Mouse (Mus musculus) midbrain, postnatal 0 days (tissue): Measurements from ENCODE around the gene Trim40. TPM values are rescaled to one million over a fixed set of nuclear protein-coding genes. Genes with fewer than 3 reads are reported as not detected.

ENCODE experiments used
- ATAC-seq: fragments of 200-750 bp; cut with Nextera tagmentation; 2 replicates; pipeline ENCODE4 v1.8.0; 2017; ENCODE audit warnings: moderate number of reproducible peaks, mild to moderate bottlenecking, moderate TSS enrichment, moderate library complexity; ENCODE audit not compliant: low FRiP score
- DNase-seq: peaks from one replicate; pipeline ENCODE4 v3.0.0-alpha.2; 2015; ENCODE audit warnings: low spot score
- H3K27ac ChIP-seq: fragments of 300-500 bp; sonication (generic); 2 replicates; pipeline ENCODE4 v1.5.1; 2014; ENCODE audit warnings: low read depth, mild to moderate bottlenecking, low read length, mixed read lengths
- H3K27me3 ChIP-seq: fragments of 300-500 bp; sonication (generic); 2 replicates; pipeline ENCODE4 v1.6.1; 2014; ENCODE audit warnings: low read length, control low read depth, mixed read lengths; ENCODE audit not compliant: insufficient read depth
- H3K36me3 ChIP-seq: fragments of 300-500 bp; sonication (generic); 2 replicates; pipeline ENCODE4 v1.6.1; 2014; ENCODE audit warnings: low read length, control low read depth, mixed read lengths; ENCODE audit not compliant: insufficient read depth
- H3K4me1 ChIP-seq: fragments of 300-500 bp; sonication (generic); 2 replicates; pipeline ENCODE4 v1.6.1; 2014; ENCODE audit warnings: mild to moderate bottlenecking, control low read depth, antibody characterized with exemption, low read length, mixed read lengths; ENCODE audit not compliant: insufficient read depth
- H3K4me2 ChIP-seq: fragments of 300-500 bp; sonication (generic); 2 replicates; pipeline ENCODE4 v1.6.1; 2014; ENCODE audit warnings: low read depth, mild to moderate bottlenecking, low read length, mixed read lengths; ENCODE audit not compliant: poor library complexity, severe bottlenecking
- H3K4me3 ChIP-seq: fragments of 300-500 bp; sonication (generic); 2 replicates; pipeline ENCODE4 v1.5.1; 2014; ENCODE audit warnings: low read depth, mild to moderate bottlenecking, low read length, moderate library complexity
- H3K9ac ChIP-seq: fragments of 300-500 bp; sonication (generic); replicated peaks from 2 replicates; pipeline ENCODE4 v1.6.1; 2014; ENCODE audit warnings: mild to moderate bottlenecking, low read length, moderate library complexity, mixed read lengths; ENCODE audit not compliant: poor library complexity, severe bottlenecking
- H3K9me3 ChIP-seq: fragments of 300-500 bp; sonication (generic); 2 replicates; pipeline ENCODE4 v1.6.1; 2016; ENCODE audit warnings: low read length, control low read depth
- CTCF ChIP-seq: IDR thresholded peaks from 2 replicates; pipeline ENCODE4 v1.5.1; 2016; ENCODE audit warnings: antibody characterized with exemption, mild to moderate bottlenecking
- WGBS: fragments of 180-500 bp; shearing (Covaris S2); extraction: QIAGEN DNeasy Blood & Tissue Kit; methylation state at CpG from one replicate; pipeline ENCODE4 v1.1.7; 2014; 5-methylcytosine and 5-hydroxymethylcytosine counted together
- polyA plus RNA-seq: library from polyadenylated mRNA; unstranded; fragments of >200 nt; fragmentation: Nextera tagmentation; extraction: Ambion mirVana; gene quantifications from 2 replicates; pipeline ENCODE4 v1.2.1, GENCODE M21; 2015
- total RNA-seq: library from RNA; depleted of rRNA; stranded (reverse); fragments of >200 nt; gene quantifications from 2 replicates; pipeline ENCODE4 v1.2.3, GENCODE M21; 2014; rRNA removed

Trim40 gene
- total and polyA plus RNA-seq, 2 experiments from 2014 or later, result 0.19 TPM; not detected in 1

DNA sequence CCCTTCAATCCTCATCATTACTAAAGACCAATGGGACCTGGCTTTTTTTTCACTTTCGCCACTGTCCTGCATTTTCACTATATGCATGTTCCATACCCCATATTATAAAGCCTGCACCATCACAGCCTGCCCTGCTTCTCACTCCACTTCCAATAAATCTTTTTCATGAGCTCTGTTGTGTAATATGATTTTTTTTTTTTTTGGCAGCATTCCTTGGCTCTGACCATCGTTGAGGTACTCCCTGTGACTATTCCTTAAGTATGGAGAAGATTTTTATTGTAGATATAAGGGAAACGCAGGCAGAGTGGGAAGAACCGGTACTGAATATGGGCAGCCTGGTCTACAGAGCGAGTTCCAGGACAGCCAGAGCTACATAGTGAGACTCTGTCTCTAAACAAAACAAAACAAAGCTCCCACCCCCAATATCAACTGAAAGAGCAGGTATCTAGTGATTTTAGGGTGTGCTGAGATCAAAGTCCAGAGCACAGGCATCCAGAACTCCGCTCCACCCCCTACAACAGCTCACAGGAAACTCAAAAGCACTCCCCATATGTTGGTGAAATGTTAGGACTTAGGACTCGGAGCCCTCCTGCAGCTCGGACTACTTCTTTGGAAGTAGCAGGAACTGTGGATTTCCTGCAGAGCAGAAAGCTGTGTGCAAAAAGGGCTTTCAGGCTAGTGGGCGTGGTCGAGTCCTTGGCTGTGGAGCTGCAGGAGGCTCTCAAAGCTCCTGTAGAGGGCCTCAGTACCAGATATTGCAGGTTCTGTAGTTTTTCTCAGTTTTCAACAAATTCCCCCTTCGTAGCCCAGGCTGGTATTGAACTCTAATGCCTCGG, 54.1 kb downstream of the Trim40 start:
- H3K36me3 ChIP-seq, result no peaks in the 10 kb centered on the region
- peak; percentile 44 for TF ChIP-seq CTCF
- peak overlapping the region; percentile 56 for H3K4me2 ChIP-seq
- DNase-seq (peak; percentile 60), ATAC-seq (peak; percentile 10; the same call in 1 of the 2 replicates)
- 0 out of 2 replicates have a peak, but pooled peaks cover 4% of the 10 kb centered on the region for H3K4me1 ChIP-seq
- H3K4me3 ChIP-seq, result peak overlapping the region; percentile 86
- H3K9ac ChIP-seq, result no peak overlapping the region
- WGBS, result 36% methylated on average over 12 of the region's 12 CpGs
- no peaks in the 10 kb centered on the region for H3K27me3 ChIP-seq
- H3K9me3 ChIP-seq, result no peaks in the 10 kb centered on the region
- peak overlapping the region; percentile 76; the same call in 1 of the 2 replicates for H3K27ac ChIP-seq

DNA sequence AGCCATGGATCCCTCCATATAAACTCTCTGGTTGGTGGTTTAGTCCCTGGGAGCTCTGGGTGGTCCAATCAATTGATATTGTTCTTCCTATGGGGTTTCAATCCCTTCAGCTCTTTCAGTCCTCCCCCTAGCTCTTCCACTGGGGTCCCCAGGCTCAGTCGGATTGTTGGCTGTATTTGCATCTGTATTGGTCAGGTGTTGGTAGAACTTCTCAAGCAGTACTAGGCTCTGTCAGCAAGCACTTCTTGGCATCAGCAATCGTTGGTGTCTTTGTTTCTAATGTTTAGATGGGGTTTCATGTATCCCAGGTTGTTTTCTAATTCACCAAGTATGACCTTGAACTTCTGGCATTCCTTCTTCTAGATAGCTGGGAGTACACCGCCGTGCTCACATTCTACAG, 57.2 kb downstream of the Trim40 start:
- H3K36me3 ChIP-seq, result no peaks in the 10 kb centered on the region
- no peak overlapping the region for H3K4me2 ChIP-seq
- H3K9ac ChIP-seq, result no peak overlapping the region
- H3K9me3 ChIP-seq, result no peaks in the 10 kb centered on the region
- H3K27me3 ChIP-seq, result no peaks in the 10 kb centered on the region
- ATAC-seq (no peak), DNase-seq (no peak)
- no peaks in the 10 kb centered on the region for H3K4me1 ChIP-seq
- no peak for TF ChIP-seq CTCF
- no peak overlapping the region for H3K27ac ChIP-seq
- WGBS, result 60% methylated on average over 4 of the region's 4 CpGs
- H3K4me3 ChIP-seq, result no peak overlapping the region

Other genes with a start within 250 kb of the Trim40 start
- gene H2-M9, start 247.5 kb downstream of the Trim40 start, total RNA-seq, result not detected in 2 replicates
- not detected in 2 replicates for gene H2-M9, start 247.5 kb downstream of the Trim40 start, polyA plus RNA-seq
- not detected in 2 replicates for gene H2-M1, start 217.9 kb downstream of the Trim40 start, total RNA-seq
- gene H2-M1, start 217.9 kb downstream of the Trim40 start, polyA plus RNA-seq, result not detected in 2 replicates
- not detected in 2 replicates for gene H2-M10.5, start 117.2 kb downstream of the Trim40 start, total RNA-seq
- not detected in 2 replicates for gene H2-M10.5, start 117.2 kb downstream of the Trim40 start, polyA plus RNA-seq
- not detected in 2 replicates for gene H2-M10.6, start 78.0 kb downstream of the Trim40 start, total RNA-seq
- gene H2-M10.6, start 78.0 kb downstream of the Trim40 start, polyA plus RNA-seq, result not detected in 2 replicates
- gene Trim26, start 53.0 kb downstream of the Trim40 start, total RNA-seq, result 29.8 and 31.4 TPM in 2 replicates
- 37.9 and 44.3 TPM in 2 replicates for gene Trim26, start 53.0 kb downstream of the Trim40 start, polyA plus RNA-seq
- gene Trim15, start 22.9 kb downstream of the Trim40 start, total RNA-seq, result 0.27 and 0.33 TPM in 2 replicates
- 0.73 and 0.90 TPM in 2 replicates for gene Trim15, start 22.9 kb downstream of the Trim40 start, polyA plus RNA-seq
- gene Trim10, start 20.5 kb downstream of the Trim40 start, total RNA-seq, result 0.22 and 0.24 TPM in 2 replicates
- gene Trim10, start 20.5 kb downstream of the Trim40 start, polyA plus RNA-seq, result 0.16 and 0.17 TPM in 2 replicates
- not detected in 2 replicates for gene Trim31, start 8.0 kb upstream of the Trim40 start, total RNA-seq
- gene Trim31, start 8.0 kb upstream of the Trim40 start, polyA plus RNA-seq, result not detected in 2 replicates
- 3.9 TPM in 2 replicates for gene Rnf39, start 52.8 kb upstream of the Trim40 start, total RNA-seq
- gene Rnf39, start 52.8 kb upstream of the Trim40 start, polyA plus RNA-seq, result 2.8 and 3.3 TPM in 2 replicates
- 54.0 and 64.5 TPM in 2 replicates for gene Ppp1r11, start 61.6 kb upstream of the Trim40 start, total RNA-seq
- 143 and 166 TPM in 2 replicates for gene Ppp1r11, start 61.6 kb upstream of the Trim40 start, polyA plus RNA-seq
- gene Znrd1, start 68.4 kb upstream of the Trim40 start, total RNA-seq, result 31.6 and 37.1 TPM in 2 replicates
- gene Znrd1, start 68.4 kb upstream of the Trim40 start, polyA plus RNA-seq, result 42.4 and 43.7 TPM in 2 replicates
- gene Znrd1as, start 68.5 kb upstream of the Trim40 start, total RNA-seq, result 2.1 and 3.5 TPM in 2 replicates
- gene Znrd1as, start 68.5 kb upstream of the Trim40 start, polyA plus RNA-seq, result 2.8 and 3.0 TPM in 2 replicates
- not detected in 2 replicates for gene 2410137M14Rik, start 91.1 kb upstream of the Trim40 start, total RNA-seq
- gene 2410137M14Rik, start 91.1 kb upstream of the Trim40 start, polyA plus RNA-seq, result 0.39 and 0.52 TPM in 2 replicates
- 2.0 and 4.3 TPM in 2 replicates for gene H2-M5, start 99.4 kb upstream of the Trim40 start, total RNA-seq
- 1.3 and 1.6 TPM in 2 replicates for gene H2-M5, start 99.4 kb upstream of the Trim40 start, polyA plus RNA-seq
- 140 and 182 TPM in 2 replicates for gene Zfp57, start 111.0 kb upstream of the Trim40 start, total RNA-seq
- gene Zfp57, start 111.0 kb upstream of the Trim40 start, polyA plus RNA-seq, result 166 and 171 TPM in 2 replicates
- gene Mog, start 133.3 kb upstream of the Trim40 start, total RNA-seq, result not detected in 2 replicates
- gene Mog, start 133.3 kb upstream of the Trim40 start, polyA plus RNA-seq, result 0.95 and 1.1 TPM in 2 replicates
- gene Gabbr1, start 155.8 kb upstream of the Trim40 start, total RNA-seq, result 633 and 639 TPM in 2 replicates
- gene Gabbr1, start 155.8 kb upstream of the Trim40 start, polyA plus RNA-seq, result 111 and 116 TPM in 2 replicates
- not detected in 2 replicates for gene Olfr90, start 198.4 kb upstream of the Trim40 start, total RNA-seq
- not detected in 2 replicates for gene Olfr90, start 198.4 kb upstream of the Trim40 start, polyA plus RNA-seq
- not detected in 2 replicates for gene Olfr91, start 208.2 kb upstream of the Trim40 start, total RNA-seq
- not detected in 2 replicates for gene Olfr91, start 208.2 kb upstream of the Trim40 start, polyA plus RNA-seq
- not detected in 2 replicates for gene Olfr92, start 230.0 kb upstream of the Trim40 start, total RNA-seq
- not detected in 2 replicates for gene Olfr92, start 230.0 kb upstream of the Trim40 start, polyA plus RNA-seq